Mouse (Mus musculus) embryonic facial prominence, embryonic 12.5 days (tissue): ENCODE results near the gene Slc35a2. TPM values are rescaled to one million over a fixed set of nuclear protein-coding genes. Genes with fewer than 3 reads are reported as not detected.
A peak's percentile ranks its signal among the peaks of the same experiment; 100 is the strongest.

Experiments
- ATAC-seq: fragments of 200-750 bp; cut with Nextera tagmentation; 2 replicates; pipeline ENCODE4 v1.8.0; 2017; ENCODE audit not compliant: insufficient number of reproducible peaks, insufficient read depth, low FRiP score, low TSS enrichment
- H3K27ac ChIP-seq: fragments of 300-500 bp; sonication (generic); 2 replicates; pipeline ENCODE4 v1.5.1; 2016; ENCODE audit warnings: mild to moderate bottlenecking
- H3K27me3 ChIP-seq: fragments of 300-500 bp; sonication (generic); 2 replicates; pipeline ENCODE4 v1.6.1; 2016; ENCODE audit warnings: mild to moderate bottlenecking, moderate library complexity
- H3K36me3 ChIP-seq: fragments of 300-500 bp; sonication (generic); 2 replicates; pipeline ENCODE4 v1.6.1; 2016; ENCODE audit warnings: mild to moderate bottlenecking
- H3K4me1 ChIP-seq: fragments of 300-500 bp; sonication (generic); 2 replicates; pipeline ENCODE4 v1.6.1; 2016
- H3K4me2 ChIP-seq: fragments of 300-500 bp; sonication (generic); replicated peaks from 2 replicates; pipeline ENCODE4 v1.6.1; 2016; ENCODE audit warnings: mild to moderate bottlenecking, moderate library complexity
- H3K4me3 ChIP-seq: fragments of 300-500 bp; sonication (generic); 2 replicates; pipeline ENCODE4 v1.5.1; 2016; ENCODE audit warnings: mild to moderate bottlenecking
- H3K9ac ChIP-seq: fragments of 300-500 bp; sonication (generic); 2 replicates; pipeline ENCODE4 v1.6.1; 2016; ENCODE audit warnings: mild to moderate bottlenecking, moderate library complexity
- H3K9me3 ChIP-seq: fragments of 300-500 bp; sonication (generic); 2 replicates; pipeline ENCODE4 v1.6.1; 2016; ENCODE audit warnings: mild to moderate bottlenecking, moderate library complexity
- WGBS: fragments of 180-500 bp; shearing (Covaris S2); methylation state at CpG from one replicate; pipeline ENCODE4 v1.1.7; 2016; 5-methylcytosine and 5-hydroxymethylcytosine counted together
- polyA plus RNA-seq: library from polyadenylated mRNA; unstranded; fragments of >200 nt; fragmentation: Nextera tagmentation; extraction: Ambion mirVana; gene quantifications from 2 replicates; pipeline ENCODE4 v1.2.1, GENCODE M21; 2016

Slc35a2 gene
- polyA plus RNA-seq, 1 experiment from 2014 or later: 30.4 TPM

DNA sequence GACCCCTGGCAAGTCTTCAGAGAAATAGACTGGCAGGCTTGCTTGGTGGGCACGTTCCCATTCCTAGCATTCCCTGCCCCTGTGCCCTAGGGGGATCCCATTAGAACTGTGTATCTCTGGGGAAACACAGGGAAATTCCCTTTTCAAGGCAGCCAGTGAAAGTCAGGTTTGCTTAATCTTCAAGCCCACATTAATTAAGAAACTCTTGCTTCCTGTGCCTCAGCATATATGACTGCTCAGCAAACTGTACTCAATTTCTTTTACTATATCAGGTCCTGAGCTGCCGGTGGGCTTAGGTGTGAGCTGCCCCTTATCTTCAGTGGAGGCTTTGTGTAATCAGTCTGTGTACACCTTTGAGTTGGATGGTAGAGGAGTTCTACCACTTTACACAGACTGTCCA, 18.0 kb upstream of the Slc35a2 start:
- H3K9me3 ChIP-seq: no peaks in the 10 kb centered on the region
- H3K36me3 ChIP-seq: peaks cover 7% of the 10 kb centered on the region; the same call in 1 of the 2 replicates
- ATAC-seq: no peak
- no peaks in the 10 kb centered on the region for H3K27me3 ChIP-seq
- no peak overlapping the region for H3K27ac ChIP-seq
- H3K4me1 ChIP-seq: no peaks in the 10 kb centered on the region
- H3K9ac ChIP-seq: no peak overlapping the region
- no peak overlapping the region for H3K4me3 ChIP-seq
- 67% methylated on average over 2 of the region's 2 CpGs for WGBS
- no peak overlapping the region for H3K4me2 ChIP-seq

DNA sequence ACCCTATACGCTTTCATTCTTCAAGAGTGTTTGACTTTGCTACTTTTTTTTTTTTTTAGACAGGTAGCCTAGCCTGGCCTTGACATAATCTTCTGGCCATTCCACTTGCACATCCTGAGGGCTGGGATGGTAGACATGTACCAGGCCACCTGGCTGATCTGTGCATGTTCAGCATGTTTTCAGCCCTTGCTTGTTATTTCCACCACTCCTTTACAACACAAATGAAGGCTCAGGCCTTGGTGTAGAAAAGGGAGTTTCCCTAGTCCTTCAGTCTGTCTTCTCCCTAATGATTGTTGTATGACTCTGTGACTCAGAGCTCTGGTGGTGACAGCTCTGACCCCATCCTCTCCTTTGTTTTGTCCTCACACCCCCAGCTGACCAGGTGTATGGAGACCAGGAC, 16.7 kb upstream of the Slc35a2 start:
- Histone ChIP-seq H3K4me2 (no peak overlapping the region), H3K9me3 (no peaks in the 10 kb centered on the region), H3K36me3 (peaks cover 13% of the 10 kb centered on the region), H3K27me3 (no peaks in the 10 kb centered on the region), H3K4me3 (no peak overlapping the region), H3K27ac (no peak overlapping the region), H3K4me1 (no peaks in the 10 kb centered on the region), H3K9ac (no peak overlapping the region)
- WGBS: 100% methylated on average over 1 of the region's 1 CpGs
- ATAC-seq: no peak

DNA sequence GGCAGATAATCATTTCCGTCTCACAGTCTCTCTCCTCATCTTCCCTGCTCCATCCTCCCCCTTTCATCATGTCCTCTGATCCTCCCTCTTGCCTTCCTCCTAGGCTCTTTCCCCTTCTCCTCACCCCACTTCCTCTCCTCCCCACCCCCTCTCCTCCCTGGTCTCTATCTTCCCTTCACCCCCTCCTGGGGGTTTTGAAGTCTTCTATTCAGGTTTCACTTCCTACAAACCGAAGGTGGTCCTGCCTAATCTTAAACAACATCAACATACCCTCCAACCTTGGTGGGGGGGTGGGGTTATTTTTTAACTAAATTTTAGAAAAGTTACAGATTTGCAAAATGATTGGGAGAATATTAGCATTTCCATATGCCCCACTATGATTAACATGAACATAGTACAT, 15.3 kb upstream of the Slc35a2 start:
- Histone ChIP-seq H3K9ac (no peak overlapping the region), H3K27me3 (no peaks in the 10 kb centered on the region), H3K4me2 (no peak overlapping the region), H3K9me3 (no peaks in the 10 kb centered on the region), H3K4me1 (no peaks in the 10 kb centered on the region), H3K27ac (no peak overlapping the region), H3K36me3 (peaks cover 24% of the 10 kb centered on the region), H3K4me3 (no peak overlapping the region)
- WGBS: 41% methylated on average over 2 of the region's 2 CpGs
- no peak for ATAC-seq

DNA sequence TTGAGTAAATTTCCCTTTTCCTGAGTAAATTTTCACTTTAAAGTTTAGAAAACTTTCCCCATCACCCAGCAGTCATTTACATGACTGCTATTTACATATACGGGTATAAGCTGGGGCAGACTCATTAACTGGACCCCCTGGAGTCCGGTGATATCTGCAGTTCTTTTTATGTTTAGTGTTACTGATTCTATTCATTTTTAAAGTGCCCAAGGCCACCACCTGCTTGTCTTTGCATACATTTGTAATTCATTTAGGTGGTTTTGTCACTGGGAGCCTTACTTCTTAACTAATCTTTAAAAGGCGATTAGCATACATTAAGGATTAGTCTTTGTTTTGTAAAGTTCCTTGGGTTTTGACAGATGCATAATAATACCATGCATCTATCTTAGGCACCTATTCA, 14.0 kb upstream of the Slc35a2 start:
- no peaks in the 10 kb centered on the region for H3K9me3 ChIP-seq
- ATAC-seq: no peak
- no peak overlapping the region for H3K4me3 ChIP-seq
- peaks cover 26% of the 10 kb centered on the region for H3K36me3 ChIP-seq
- no peak overlapping the region for H3K27ac ChIP-seq
- H3K9ac ChIP-seq: no peak overlapping the region
- no peaks in the 10 kb centered on the region for H3K27me3 ChIP-seq
- WGBS: 53% methylated on average over 3 of the region's 3 CpGs
- no peaks in the 10 kb centered on the region for H3K4me1 ChIP-seq
- no peak overlapping the region for H3K4me2 ChIP-seq

DNA sequence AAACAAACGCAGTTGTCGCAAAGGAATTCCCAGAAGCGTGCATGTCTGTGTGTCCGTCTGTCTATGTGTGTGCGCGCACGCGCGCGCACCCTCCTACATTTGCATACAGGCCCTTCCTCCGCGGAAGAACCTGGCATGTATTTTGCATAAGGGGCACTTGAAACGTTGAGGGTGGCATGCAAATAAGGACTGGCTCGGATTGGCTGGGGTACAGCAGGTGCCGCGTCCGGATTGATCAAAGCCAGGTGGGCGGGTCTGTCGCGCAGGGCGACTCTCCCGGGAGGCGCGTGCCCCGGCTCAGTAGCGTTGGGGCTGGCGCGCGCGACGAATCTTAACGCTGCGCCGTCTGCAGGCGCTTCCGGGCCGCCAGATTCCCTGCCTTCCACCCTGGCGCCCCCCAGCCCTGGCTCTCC, 5.8 kb upstream of the Slc35a2 start, which contains the start of gene Pim2:
Gene Pim2, plus strand, starts transcription at position 256 of the 413 bp plus-strand sequence.
- peak within 1 kb of the TSS; percentile 27; the same call in 1 of the 2 replicates for H3K9ac ChIP-seq
- H3K4me3 ChIP-seq: peak within 1 kb of the TSS; percentile 46
- H3K27ac ChIP-seq: no peak within 1 kb of the TSS
- peaks cover 7% of the 10 kb centered on the region for H3K36me3 ChIP-seq
- WGBS: 17% methylated on average over 33 of the region's 38 CpGs
- no peaks in the 10 kb centered on the region for H3K27me3 ChIP-seq
- ATAC-seq: peak; percentile 84
- H3K4me2 ChIP-seq: peak within 1 kb of the TSS; percentile 76
- H3K4me1 ChIP-seq: no peaks in the 10 kb centered on the region
- no peaks in the 10 kb centered on the region for H3K9me3 ChIP-seq

DNA sequence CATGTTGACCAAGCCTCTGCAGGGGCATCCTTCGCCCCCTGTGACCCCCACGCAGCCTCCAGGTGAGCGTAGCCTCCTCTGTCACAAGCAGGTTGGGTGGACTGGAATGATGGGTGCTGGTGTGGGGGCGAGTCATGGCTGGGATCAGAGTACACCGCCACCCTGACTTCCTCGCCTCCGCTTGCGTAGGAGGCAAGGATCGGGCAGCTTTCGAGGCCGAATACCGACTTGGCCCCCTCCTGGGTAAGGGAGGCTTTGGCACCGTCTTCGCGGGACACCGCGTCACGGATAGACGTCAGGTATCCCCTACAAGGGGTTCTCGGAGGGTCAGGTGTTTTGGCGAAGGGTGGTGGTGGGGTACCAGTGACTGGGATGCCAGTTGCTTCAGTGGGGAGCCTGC, 5.3 kb upstream of the Slc35a2 start:
- H3K36me3 ChIP-seq: peaks cover 2% of the 10 kb centered on the region; the same call in 1 of the 2 replicates
- H3K27me3 ChIP-seq: no peaks in the 10 kb centered on the region
- peak overlapping the region; percentile 27; the same call in 1 of the 2 replicates for H3K9ac ChIP-seq
- ATAC-seq: no peak
- WGBS: 34% methylated on average over 21 of the region's 21 CpGs
- H3K9me3 ChIP-seq: no peaks in the 10 kb centered on the region
- peak overlapping the region; percentile 76 for H3K4me2 ChIP-seq
- H3K4me1 ChIP-seq: no peaks in the 10 kb centered on the region
- peak overlapping the region; percentile 46 for H3K4me3 ChIP-seq
- H3K27ac ChIP-seq: no peak overlapping the region

DNA sequence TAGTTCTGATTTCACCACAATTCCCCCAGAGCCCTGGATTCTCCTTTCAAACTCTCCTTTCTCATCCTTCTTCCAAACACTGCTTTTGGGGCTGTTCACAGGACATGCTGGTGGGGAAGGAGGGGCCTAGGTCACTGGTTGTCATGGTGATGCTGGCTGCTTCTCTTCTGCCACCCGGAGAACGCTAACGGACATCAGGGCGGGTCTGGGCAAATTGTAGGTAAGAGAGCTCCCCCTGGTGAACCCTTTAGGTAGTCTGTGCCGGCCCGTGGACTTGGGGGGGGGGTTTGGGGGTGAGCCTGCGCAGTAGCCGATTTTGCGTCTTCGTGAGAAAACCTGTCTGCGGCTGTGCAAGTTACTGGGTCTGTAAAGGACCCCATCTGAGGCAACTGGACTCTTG, 4.0 kb upstream of the Slc35a2 start:
- Histone ChIP-seq H3K4me2 (peak overlapping the region; percentile 28), H3K4me3 (no peak overlapping the region)

DNA sequence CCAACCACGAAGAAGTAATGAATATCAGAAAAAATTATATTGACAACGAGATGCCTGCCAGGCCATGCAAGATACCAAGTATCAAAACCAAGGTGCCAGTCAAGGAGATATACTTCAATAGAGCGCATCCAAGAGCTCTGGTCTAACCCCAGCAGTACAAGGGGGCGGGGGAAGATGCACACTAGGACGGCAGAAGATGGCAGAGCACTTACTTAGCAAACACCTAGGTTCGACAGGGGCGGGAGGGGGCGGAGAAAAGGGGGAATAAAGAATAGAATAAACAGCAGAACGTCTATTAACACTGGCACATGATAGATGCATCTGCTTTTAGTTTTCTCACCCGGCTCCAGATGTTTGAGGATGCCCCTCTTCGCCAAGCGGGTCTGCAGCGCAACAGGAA, 14.4 kb downstream of the Slc35a2 start:
- peaks cover 4% of the 10 kb centered on the region; the same call in 1 of the 2 replicates for H3K36me3 ChIP-seq
- peak overlapping the region; percentile 52 for H3K4me3 ChIP-seq
- H3K4me1 ChIP-seq: peaks cover 4% of the 10 kb centered on the region; the same call in 1 of the 2 replicates
- H3K9ac ChIP-seq: peak overlapping the region; percentile 48; the same call in 1 of the 2 replicates
- H3K4me2 ChIP-seq: peak overlapping the region; percentile 53
- WGBS: 37% methylated on average over 13 of the region's 13 CpGs
- ATAC-seq: no peak
- H3K9me3 ChIP-seq: no peaks in the 10 kb centered on the region
- no peaks in the 10 kb centered on the region for H3K27me3 ChIP-seq
- no peak overlapping the region for H3K27ac ChIP-seq

More for the DNA sequence above, 4.0 kb upstream of the Slc35a2 start:
- H3K27me3 ChIP-seq: no peaks in the 10 kb centered on the region
- no peak for ATAC-seq
- peaks cover 1% of the 10 kb centered on the region; the same call in 1 of the 2 replicates for H3K4me1 ChIP-seq
- no peak overlapping the region for H3K27ac ChIP-seq
- 15% methylated on average over 11 of the region's 11 CpGs for WGBS
- H3K9ac ChIP-seq: no peak overlapping the region
- no peaks in the 10 kb centered on the region for H3K36me3 ChIP-seq
- H3K9me3 ChIP-seq: no peaks in the 10 kb centered on the region

DNA sequence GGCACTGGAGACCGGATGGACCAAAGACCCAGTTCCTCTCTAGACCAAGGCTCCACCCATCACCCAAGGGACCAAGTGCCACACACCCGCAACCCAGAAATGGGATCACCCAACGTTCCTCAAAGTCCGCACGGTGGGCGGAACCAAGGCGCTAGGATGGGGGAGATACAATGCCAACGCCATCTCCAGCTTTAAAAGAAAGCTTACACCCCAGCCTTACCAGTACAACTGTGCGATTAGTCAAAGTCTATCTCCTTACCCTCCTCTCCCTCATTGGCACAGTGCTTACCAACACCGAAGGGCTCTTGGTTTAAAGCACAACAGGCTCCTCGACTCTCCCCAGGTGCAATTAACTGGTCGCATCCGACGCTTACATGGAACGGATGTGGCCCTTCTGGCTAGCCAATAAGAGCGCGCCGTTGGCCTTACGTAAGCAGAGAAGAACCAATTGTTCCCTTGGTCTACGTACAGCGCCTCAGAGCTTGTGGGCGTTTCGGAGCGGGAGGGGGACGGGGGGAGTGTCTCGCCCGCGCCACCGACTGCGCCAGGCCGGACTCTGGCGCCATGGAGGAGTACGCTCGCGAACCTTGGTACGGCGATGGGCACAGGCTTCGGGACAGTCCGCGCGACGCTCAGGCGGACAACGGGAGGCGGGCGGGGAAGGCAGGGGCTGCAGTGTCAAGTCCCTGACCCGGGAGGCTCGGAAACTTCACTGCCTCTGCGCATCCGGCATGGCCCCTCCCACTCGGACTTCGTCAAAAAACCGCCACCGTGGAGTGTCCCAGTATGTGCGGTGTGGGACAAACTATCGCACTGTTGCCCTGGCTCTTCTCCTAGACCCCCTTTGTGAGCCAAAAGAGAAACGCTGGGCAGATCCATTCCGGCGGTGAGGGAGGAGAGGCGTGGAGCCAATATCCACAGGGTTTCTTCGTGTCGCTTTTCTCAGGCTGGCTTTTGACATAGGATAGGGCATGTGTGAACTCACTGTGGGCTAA, 15.3 kb downstream of the Slc35a2 start, which contains the start of the genes Pqbp1 and Timm17b:
Gene Pqbp1, minus strand, starts transcription at position 390 of the 995 bp plus-strand sequence.
Gene Timm17b, plus strand, starts transcription at position 478 of the 995 bp plus-strand sequence.
- H3K4me2 ChIP-seq: peak within 1 kb of the TSS; percentile 53
- H3K36me3 ChIP-seq: peaks cover 4% of the 10 kb centered on the region; the same call in 1 of the 2 replicates
- peaks cover 4% of the 10 kb centered on the region; the same call in 1 of the 2 replicates for H3K4me1 ChIP-seq
- WGBS: 14% methylated on average over 62 of the region's 62 CpGs
- H3K4me3 ChIP-seq: peak within 1 kb of the TSS; percentile 52
- peak within 1 kb of the TSS; percentile 83 for H3K27ac ChIP-seq
- ATAC-seq: peak; percentile 97
- peak within 1 kb of the TSS; percentile 62 for H3K9ac ChIP-seq
- H3K27me3 ChIP-seq: no peaks in the 10 kb centered on the region
- H3K9me3 ChIP-seq: no peaks in the 10 kb centered on the region

DNA sequence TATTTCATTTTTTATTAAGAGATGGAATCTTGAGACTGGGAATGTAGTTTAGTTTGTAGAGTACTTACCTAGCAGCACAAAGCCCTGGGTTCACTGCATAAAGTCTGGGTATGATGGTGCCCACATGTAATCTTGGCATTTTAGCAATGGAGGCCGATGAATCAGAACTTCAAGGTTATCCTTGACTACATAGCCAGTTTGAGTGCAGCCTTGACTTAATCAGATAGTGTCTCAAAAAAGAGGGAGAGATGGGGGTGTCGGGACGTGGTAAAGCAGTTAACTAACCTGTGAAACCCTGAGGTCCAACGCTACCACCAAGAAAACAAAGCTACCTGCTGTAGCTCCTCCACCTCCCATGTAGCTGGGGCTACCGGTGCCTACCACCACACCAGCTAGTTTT, 20.6 kb downstream of the Slc35a2 start:
- Histone ChIP-seq H3K4me2 (no peak overlapping the region), H3K27ac (no peak overlapping the region), H3K36me3 (peaks cover 4% of the 10 kb centered on the region), H3K9ac (no peak overlapping the region), H3K4me3 (no peak overlapping the region), H3K9me3 (no peaks in the 10 kb centered on the region), H3K4me1 (no peaks in the 10 kb centered on the region), H3K27me3 (no peaks in the 10 kb centered on the region)
- 95% methylated on average over 5 of the region's 5 CpGs for WGBS
- no peak for ATAC-seq

DNA sequence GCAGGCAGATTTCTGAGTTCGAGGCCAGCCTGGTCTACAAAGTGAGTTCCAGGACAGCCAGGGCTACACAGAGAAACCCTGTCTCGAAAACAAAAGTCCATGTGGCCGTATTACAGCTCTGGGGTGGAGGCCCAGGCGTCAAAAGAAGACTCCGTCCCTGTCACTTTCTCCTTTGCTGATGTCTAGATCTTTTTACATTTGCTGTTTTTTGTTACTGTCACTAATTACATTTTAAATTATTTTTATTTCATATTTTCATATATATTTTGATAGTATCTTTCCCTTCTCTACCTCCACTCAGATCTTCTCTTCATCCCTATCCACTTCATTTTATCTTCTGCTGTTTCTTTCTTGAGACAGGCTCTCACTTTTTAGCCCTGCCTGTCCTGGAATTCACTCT, 23.9 kb downstream of the Slc35a2 start, which contains the start of gene Gm10491:
Gene Gm10491, minus strand, starts transcription at position 101 of the 400 bp plus-strand sequence.
- 89% methylated on average over 5 of the region's 5 CpGs for WGBS
- H3K4me1 ChIP-seq: no peaks in the 10 kb centered on the region
- no peak within 1 kb of the TSS for H3K27ac ChIP-seq
- peaks cover 4% of the 10 kb centered on the region for H3K36me3 ChIP-seq
- H3K4me2 ChIP-seq: no peak within 1 kb of the TSS
- H3K27me3 ChIP-seq: no peaks in the 10 kb centered on the region
- H3K9me3 ChIP-seq: no peaks in the 10 kb centered on the region
- ATAC-seq: no peak
- no peak within 1 kb of the TSS for H3K9ac ChIP-seq
- H3K4me3 ChIP-seq: no peak within 1 kb of the TSS
